Mouse (Mus musculus) MN1 (cell line): ENCODE measurements around the gene Gm13889.
A peak's percentile ranks its signal among the peaks of the same experiment; 100 is the strongest.

Experiments used
- DNase-seq: peaks from one replicate; pipeline ENCODE4 v3.0.0-alpha.2; 2016; ENCODE audit warnings: low spot score

Gene Gm13889

DNA sequence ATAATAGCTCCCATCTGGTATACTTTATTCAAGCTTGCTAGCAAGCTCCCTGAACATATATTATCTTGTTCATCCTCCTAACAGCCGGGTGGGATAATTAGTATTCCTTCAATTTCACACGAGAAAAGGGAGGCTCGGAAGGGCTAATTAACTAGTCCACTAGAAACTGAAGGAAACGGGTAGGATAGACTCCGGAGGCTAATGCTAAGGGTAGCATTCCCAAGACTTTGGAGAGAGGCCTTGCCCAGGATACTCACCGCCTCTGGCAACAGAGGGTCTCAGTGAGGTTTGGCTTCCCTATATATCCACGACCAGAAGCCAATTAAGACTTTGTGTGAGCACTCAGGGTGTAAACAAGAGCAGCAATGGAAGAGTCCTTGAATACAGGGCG, 779 bp upstream of the Gm13889 start:
- no peak for DNase-seq

DNA sequence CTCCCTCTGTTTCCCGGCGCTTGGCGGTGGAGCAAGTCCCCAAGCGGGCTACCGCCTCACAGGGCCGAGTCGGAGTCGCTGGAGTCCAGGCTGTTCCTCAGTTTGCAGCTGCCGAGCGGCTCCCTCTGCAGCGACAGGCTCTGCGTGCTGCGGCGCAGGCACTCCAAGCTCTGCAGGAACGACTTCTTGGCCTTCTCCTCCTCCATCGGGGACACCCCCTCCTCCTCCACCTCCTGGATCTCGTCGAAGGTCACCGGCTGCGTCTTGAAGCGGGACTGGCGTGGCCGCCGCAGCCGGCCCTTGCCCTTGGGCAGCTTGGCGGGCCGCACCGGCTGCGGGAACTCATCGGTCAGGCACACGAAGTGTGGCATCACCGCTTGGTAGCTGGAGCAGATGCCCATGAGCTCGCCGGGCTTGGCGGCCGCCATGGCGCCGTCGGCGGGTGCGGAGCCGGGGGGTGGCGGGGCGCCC, 635 bp downstream of the Gm13889 start:
- DNase-seq: peak; percentile 70

DNA sequence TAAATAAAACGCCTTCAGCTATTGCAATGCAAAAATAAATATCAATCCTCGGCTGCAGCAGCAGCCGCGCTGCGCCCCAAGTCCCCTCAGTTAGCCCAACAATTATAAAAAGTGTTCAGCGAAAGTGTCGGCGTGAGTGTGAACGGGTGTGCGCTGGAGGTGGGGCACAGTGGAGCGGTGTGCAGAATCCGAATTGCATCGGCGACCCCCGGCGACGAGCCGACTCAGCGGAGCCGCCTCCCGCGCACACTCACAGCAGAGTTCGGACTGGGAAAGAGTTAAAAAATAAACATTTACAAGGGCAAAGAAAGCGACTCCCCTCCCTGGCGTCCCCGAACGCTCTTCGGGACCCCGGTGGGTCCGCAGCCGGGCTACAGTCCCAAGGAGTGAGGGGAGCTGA, 1.1 kb downstream of the Gm13889 start:
- no peak for DNase-seq

DNA sequence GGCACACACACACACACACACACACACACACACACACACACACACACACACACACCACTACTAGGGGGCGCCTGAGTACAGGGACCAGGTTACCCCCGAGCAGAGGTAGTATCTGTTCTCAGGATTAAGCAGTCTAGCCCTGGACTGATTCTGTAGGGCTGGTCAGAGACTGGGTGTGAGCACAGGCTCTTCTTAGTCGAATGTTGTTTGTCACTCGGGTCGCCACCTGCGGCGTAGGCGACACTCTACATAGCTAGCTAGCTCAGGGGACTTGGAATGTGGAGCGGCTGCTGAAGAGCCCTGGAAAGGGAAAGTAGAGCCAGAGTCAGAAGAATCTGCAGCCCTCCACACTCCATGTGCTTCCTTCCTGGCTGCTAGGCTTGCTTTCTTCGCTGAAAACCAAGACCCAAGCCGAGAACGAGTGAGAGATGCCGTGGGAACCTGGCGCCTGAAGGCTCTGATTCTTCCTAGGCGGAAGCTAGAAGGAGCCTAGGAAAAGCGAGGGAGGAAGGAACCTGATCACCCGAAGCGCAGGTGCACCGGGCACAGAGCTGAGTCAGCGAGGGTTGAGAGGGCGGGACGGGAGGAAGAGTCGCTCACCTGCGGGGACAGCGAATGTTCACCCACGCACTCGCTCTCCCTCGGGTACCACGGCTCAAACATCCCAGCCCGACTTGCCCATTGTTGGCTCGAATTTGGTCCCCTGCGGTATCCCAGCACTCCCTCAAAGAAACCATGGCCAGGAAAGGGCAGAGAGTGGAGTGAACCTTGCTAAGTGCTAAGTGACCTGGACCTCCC, 2.0 kb downstream of the Gm13889 start:
- no peak for DNase-seq

DNA sequence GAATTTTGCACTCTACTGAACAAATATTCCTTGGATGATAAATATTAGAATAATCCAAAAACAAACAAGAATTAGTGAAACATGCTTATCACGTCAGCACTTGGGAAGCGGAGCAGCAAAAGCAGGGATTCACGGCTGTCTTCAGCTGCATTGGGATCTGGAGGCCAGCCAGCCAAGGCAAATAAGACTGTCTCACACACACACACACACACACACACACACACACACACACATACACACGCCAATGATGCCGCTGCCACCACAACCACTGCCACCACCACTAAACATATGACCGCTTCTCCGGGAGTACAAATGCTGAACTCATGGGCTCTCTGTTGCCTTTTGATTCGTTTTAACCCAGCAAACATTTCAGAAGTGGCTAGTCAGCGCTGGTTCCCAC, 3.3 kb downstream of the Gm13889 start:
- DNase-seq: no peak

DNA sequence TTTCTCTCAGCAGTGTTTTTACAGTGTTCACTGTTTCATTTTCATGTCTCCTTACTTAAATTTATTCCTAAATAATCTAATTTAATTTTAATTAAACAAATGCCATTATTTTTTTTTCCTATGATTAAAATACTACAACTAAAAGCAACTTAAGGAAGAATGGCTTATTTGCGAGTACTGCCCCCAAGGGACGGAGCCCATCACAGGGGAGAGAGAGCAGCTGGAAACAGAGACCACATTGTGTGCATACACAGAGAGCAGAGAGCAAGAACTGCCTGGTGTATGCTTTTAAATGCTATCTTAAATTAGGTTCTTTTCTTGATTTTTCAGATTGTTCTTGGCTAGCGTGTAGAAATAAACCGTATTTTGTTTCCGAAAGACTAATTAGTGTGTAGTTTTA, 10.0 kb downstream of the Gm13889 start:
- DNase-seq: no peak

DNA sequence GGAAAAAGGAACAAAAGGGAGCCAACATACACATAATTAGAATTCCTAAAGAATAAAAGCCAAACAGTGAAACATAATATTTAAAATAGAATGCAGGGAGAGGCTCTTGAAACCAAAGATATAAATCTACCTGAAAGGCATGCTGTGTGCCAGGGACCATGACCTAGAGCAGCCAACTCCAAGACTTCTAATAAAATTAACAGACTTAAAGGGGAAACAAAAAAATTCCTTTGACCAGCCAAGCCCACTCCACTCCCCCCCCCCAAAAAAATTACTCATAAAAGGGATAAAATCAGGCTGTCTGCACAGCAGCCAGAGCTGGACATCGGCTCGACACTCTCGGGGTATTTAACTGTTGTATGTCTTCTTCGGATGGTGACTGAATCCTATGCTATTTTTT, 12.1 kb downstream of the Gm13889 start:
- no peak for DNase-seq

DNA sequence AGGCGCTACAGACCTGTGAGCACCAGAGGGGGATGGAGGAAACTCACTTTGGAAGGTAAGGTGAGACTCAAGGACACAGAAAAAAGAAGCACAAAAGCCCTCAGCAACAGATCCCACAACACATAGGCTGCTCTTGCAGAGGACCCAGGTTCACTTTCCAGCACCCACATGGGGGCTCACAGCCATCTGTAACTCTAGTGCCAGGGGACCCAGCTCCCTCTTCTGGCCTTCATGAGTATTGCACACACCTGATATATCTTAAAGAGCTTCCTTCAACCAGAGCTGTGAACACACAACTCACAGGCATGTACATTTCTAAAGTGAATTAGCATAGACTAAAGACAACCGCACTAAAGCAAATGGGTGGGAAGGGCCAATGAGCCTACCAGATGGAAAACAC, 12.9 kb downstream of the Gm13889 start:
- DNase-seq: no peak

DNA sequence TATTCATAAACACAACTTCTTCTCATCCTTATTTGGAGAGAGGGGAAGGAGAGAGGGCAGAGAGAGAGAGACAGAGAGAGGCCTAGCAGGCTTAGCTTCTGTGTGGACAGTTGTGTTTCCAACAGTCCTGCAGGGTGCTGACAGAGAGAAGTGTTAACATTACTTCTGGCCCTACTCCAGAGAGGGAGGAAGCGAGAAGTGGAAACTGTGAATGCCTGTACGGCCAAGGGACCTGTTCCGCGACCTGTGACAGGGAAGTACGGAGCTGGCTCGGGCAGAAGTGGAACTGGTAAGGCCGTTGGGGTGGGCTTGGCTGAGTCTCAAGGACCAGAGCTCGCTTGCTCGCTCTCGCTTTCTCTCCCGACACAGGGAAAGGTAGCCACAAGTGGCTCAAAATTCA, 15.3 kb downstream of the Gm13889 start:
- no peak for DNase-seq

DNA sequence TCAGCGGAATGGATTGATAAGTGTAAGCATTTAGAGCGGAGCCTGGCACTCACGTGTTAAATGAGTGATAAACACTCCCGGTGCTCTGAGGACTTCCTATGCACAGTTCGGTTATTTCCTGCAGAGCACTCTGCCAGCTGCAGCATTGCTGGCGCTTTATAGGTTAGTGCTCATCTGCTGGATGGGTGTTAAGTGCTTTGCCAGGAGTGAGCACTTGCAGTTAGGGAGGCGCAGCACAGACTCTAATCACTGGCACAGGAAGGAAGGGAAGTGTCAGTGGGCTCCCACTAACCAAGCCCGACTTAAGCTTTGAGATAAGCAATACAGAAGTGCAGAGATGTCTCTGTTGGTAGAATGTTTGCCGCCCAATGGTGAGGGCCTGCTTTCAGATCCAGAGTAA, 18.5 kb downstream of the Gm13889 start:
- DNase-seq: no peak

DNA sequence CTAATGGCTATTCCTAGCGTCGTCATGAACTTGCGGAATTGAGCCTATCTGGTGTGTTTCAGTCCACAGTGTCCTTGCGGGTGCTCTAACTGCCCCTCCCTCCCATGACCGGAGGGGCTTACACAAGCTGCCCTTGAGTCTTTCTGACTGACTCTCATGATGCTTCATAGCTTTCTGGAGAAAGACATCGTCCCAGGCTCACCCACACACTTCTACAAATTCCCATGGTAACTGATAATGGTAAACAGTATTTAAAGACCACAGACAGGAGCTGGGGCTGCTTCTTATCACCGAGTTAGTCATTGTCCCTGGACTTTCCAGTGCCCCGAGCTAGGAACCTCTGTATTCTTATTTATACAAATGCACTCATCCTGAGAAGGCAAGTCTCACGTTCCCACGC, 28.1 kb downstream of the Gm13889 start:
- no peak for DNase-seq

DNA sequence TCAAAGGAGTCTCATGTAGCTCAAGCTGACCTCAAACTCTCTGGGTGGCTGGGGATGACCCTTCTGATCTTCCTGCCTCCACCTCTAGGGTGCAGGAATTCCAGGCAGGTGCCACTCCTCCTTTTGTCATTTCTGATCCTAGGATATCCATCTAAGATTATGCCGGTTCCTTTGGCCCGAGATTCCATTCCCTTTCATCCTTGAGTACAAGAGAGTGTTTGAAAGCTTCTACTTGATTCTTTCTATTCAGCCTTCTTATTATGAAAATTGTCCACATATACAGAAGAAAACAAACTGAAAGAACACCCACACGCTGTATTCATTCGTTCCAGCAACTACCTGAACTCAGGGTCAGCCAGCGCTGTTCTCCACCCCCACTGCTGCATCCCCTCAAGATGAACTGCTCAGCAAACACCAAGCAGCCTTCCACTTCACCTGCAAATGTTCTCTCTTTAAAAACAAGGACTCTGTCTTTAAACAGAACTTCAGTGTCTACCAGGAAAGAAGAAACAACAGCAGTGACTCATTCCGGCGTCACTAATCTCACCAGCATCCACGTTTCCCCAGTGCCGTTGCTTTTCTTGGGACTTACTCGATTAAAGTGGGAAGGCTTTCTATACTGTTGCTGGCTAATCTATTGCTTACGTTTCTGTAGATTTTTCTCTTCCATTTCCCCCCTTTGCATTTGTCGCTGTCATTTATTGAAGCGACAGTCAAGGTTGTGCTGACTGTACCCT, 29.1 kb downstream of the Gm13889 start:
- DNase-seq: no peak

DNA sequence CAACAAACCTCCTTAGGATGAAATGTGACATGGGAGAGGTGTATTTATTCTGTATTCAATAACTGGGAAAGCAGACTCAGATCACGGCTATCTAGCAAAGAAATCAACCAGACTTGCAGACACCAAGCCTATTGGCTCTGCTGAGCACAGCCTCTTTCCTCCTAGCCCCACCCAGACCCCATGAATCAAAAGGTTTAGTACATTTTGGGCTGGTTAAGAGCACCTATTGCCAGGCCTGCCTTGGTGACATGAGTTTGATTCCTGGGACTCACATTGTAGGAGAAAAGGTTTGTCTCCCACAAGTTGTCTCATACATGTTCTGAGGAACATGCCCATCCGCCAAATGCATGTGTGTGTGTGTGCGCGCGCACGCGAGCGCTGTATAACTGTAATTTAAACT, 30.9 kb downstream of the Gm13889 start:
- DNase-seq: no peak

DNA sequence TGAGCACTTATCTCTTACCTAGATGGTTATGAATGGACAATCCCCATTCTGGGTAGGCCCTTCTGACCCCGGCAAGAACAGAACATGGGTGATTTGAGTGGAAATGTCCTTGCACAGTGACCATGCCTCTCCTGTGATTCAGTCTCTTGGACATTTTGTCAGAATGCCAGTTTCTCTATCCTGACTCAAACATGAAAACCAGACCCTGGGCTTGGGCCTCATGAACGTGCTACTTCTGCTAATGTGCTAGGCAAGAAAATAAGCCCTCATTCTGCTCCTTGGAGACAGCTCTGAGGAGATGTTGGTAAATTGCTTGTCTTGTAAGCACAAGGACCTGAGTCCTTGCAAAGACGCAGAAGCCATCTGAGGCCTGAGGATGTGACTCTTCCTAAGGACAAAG, 37.9 kb downstream of the Gm13889 start:
- no peak for DNase-seq

DNA sequence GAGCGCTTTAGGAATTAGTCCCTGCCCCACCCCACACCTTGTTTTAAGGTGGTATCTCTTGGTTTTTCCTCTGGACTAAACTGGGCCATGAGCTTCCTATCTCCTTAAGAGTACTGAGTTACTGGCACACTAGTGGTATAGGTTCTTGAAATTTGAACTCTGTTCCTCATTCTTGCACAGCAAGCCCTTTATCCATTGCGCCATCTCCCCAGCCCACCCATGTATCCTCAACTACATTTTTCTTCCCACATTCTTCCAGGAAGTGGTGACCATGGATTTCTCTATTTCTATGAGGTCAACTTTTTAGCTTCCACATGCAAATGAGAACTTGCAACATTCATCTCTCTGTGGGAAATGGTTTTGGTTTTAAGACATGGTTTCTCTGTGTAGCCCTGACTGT, 43.4 kb downstream of the Gm13889 start:
- no peak for DNase-seq

DNA sequence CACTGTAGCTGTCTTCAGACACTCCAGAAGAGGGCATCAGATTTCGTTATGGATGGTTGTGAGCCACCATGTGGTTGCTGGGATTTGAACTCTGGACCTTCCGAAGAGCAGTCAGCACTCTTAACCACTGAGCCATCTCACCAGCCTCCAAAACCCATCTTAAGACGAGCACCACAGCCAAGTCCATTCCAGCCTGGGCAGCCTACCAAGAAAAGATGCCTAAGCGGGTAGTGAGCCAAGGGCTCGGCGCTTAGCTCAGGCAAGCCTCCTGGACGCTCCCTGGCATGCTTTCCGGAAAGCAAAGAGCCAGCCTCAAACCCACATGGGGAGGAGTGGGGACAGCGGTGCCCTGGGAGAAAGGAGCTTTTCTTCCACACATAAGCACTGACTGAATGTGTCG, 45.1 kb downstream of the Gm13889 start:
- DNase-seq: no peak

DNA sequence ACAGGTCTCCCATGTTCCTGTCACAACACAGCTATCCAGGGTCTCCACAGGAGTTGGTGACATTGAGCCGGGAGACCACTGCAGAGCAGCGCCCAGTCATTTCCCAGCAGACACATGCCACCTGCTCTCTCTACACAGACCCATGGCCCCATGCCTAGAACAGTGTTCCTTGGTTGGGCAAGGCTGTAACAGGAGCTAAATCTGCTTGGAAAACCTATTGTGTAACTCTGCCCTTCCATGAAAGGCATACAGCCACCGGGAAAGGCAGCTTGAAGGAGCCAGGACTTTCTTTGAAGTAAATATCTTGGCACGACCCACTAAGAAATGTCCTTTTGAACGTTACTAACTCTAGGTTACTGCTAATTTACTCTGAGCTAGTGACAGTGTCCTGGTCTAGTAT, 47.3 kb downstream of the Gm13889 start:
- DNase-seq: no peak

DNA sequence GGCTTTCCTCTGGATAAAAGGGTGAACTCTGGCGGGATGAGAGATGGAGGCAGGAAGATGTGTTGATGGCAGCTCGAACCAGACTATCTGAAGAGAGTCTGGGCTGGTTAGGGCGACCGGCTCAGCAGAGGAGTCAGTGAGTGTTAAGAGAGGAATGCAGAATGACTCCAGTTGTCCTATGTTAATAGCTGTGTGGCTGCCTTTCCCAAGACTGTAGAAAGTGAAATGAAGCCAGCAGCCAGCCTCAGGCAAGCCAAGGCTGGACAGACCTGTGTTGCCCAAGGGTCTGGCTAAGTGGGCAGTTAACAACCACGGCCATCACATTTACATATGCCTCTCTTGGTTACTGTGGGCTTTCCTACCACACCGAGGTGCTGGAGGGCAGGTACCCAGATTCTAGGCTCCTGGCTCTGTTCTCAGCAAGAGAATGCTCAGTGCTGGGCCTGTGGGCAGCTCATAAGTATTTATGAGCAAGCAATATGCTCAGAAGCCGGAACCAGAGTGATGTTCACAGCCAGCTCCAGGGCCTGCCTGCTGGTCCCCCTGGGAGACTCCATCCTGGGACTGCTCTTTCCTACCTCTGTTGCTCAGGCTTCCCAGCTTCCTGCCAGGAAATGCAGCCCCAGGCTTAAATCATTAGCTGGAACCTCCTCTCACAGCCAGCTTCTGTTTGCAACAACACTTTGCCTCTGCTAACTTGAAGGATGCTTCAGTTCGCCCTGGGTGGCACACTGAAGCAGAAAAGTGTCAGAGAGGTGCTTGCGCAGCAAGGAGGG, 49.3 kb downstream of the Gm13889 start:
- DNase-seq: peak; percentile 45

DNA sequence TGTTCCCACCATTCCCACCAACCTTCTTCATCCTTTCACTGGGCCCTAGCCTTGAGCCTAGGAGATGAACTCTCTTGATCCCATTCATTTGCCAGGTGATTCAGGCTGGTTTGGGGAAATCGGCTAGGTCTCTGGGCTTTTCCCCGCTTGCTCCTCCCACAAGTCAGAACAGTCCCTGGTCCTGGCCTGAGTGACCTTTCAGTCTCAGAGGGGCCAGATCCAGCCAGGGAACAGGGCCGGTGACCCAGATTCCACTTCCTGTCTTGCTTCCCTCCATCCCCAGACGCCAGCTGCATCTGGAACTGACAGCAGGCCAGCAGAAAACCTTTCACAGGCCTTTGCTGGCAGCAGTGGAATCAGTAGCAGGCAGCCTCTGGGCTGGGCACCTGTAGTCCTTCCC, 50.7 kb downstream of the Gm13889 start:
- DNase-seq: peak; percentile 51
